Mouse (Mus musculus): Measurements from ENCODE around the gene Stt3a. TPM values are rescaled to one million over a fixed set of nuclear protein-coding genes. Genes with fewer than 3 reads are reported as not detected.

Gene Stt3a
- total and polyA plus RNA-seq, 3 experiments = 142 to 283 (median 174) TPM

DNA sequence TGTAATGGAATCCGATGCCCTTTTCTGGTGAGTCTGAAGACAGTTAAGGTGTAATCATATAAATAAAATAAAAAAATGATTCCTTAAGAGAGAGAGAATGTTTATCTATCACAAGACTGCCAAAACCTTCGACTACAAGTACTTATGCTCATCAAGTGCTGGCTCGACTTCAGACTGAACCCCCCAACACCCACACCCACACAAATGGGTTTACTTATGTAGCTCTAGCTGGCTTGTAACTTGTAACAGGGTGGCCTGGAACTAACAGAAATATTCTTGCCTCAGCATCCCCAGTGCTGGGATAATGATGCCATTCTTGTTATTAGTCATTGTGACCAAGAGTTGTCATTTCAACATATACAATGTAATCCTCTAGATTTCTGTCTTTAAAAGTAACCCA is 36.4 kb upstream of the Stt3a start:
- Histone ChIP-seq H3K79me2 (ENCODE audit: control insufficient read depth, insufficient read depth, low read length, poor library complexity) (no peaks in the 10 kb centered on the region), H3K9ac (ENCODE audit: control insufficient read depth, low read depth, low read length, poor library complexity, severe bottlenecking) (no peak overlapping the region), H3K36me3 (ENCODE audit: control insufficient read depth in 1 of 2, insufficient read depth in 2 of 2, low read length in 2 of 2) (no peaks in the 10 kb centered on the region; a peak in 1 of 4 replicates), H3K27ac (ENCODE audit: control insufficient read depth, low read depth, low read length) (no peak overlapping the region), H3K4me1 (ENCODE audit: control insufficient read depth in 1 of 2, insufficient read depth in 2 of 2, low read length in 2 of 2) (no peaks in the 10 kb centered on the region), H3K27me3 (ENCODE audit: control insufficient read depth in 1 of 2, insufficient read depth in 2 of 2, low read length in 2 of 2) (no peaks in the 10 kb centered on the region; a peak in 2 of 4 replicates), H3K9me3 (replicated peaks; ENCODE audit: insufficient read depth, low read length) (no peaks in the 10 kb centered on the region), H3K4me3 (ENCODE audit: control insufficient read depth in 1 of 2, insufficient read depth in 1 of 2, low read depth in 2 of 2, low read length in 2 of 2) (no peak overlapping the region)
- TF ChIP-seq MXI1 (IDR thresholded peaks at IDR 0.05; ENCODE audit: low read depth, low read length) (no peak), USF1 (IDR thresholded peaks at IDR 0.05; ENCODE audit: low read depth, low read length) (no peak), POLR2AphosphoS5 (IDR thresholded peaks at IDR 0.05; ENCODE audit: borderline replicate concordance, low read depth, low read length) (no peak), USF2 (IDR thresholded peaks at IDR 0.05; ENCODE audit: borderline replicate concordance in 1 of 2, insufficient read depth in 1 of 2, low read depth in 1 of 2, low read length in 2 of 2) (no peak), ETS1 (IDR thresholded peaks at IDR 0.05; ENCODE audit: low read depth, low read length) (no peak), MAZ (IDR thresholded peaks at IDR 0.05; ENCODE audit: low read depth, low read length) (no peak), TBP (IDR thresholded peaks at IDR 0.05; ENCODE audit: low read depth, low read length) (no peak), ZNF384 (IDR thresholded peaks at IDR 0.05; ENCODE audit: low read depth, low read length) (no peak), CTCF (IDR thresholded peaks at IDR 0.05 in 2 of 3, conservative IDR thresholded peaks at IDR 0.05 in 1 of 3; ENCODE audit: control insufficient read depth in 1 of 3, insufficient read depth in 1 of 3, low read depth in 2 of 3, low read length in 3 of 3, poor library complexity in 1 of 3, severe bottlenecking in 1 of 3) (no peak), GATA1 (IDR thresholded peaks at IDR 0.05; ENCODE audit: low read depth, low read length) (no peak), UBTF (IDR thresholded peaks at IDR 0.05; ENCODE audit: borderline replicate concordance, insufficient read depth, low read depth, low read length) (no peak), CHD2 (IDR thresholded peaks at IDR 0.05; ENCODE audit: low read length) (no peak), TAL1 (IDR thresholded peaks at IDR 0.05; ENCODE audit: low read length) (no peak), MEF2A (IDR thresholded peaks at IDR 0.05; ENCODE audit: extremely low read depth, insufficient replicate concordance, low read depth, low read length, poor library complexity, severe bottlenecking) (no peak), NELFE (IDR thresholded peaks at IDR 0.05; ENCODE audit: low read depth, low read length) (no peak), RAD21 (IDR thresholded peaks at IDR 0.05; ENCODE audit: low read depth, low read length) (no peak), EP300 (IDR thresholded peaks at IDR 0.05; ENCODE audit: low read depth in 1 of 2, low read length in 2 of 2) (no peak), NRF1 (IDR thresholded peaks at IDR 0.05; ENCODE audit: insufficient read depth, low read depth, low read length, poor library complexity, severe bottlenecking) (no peak), MYB (IDR thresholded peaks at IDR 0.05; ENCODE audit: low read depth, low read length) (no peak)
- DNase-seq (ENCODE audit: low read depth, low spot score) = no peak

DNA sequence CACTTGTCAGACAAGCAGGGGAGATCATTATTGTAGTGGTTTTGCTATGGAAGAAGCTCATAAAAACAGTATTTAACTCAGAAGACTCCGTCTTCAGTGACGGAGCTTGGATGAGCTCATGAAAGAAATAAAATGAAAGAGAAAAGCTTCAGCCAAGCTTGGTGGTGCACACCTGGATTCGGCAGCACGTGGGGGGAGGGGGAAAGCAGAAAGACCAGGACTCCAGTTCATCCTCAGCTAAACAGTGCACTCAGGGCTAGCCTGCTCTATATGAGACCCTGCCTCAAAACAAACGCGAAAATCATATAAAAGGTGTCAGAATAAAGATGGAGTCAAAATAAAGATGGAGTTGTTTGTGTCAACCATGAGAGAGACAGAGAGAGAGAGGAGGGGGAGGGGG is 35.9 kb upstream of the Stt3a start:
- Histone ChIP-seq H3K4me3 (ENCODE audit: control insufficient read depth in 1 of 2, insufficient read depth in 1 of 2, low read depth in 2 of 2, low read length in 2 of 2) (no peak overlapping the region), H3K27ac (ENCODE audit: control insufficient read depth, low read depth, low read length) (no peak overlapping the region), H3K27me3 (ENCODE audit: control insufficient read depth in 1 of 2, insufficient read depth in 2 of 2, low read length in 2 of 2) (no peaks in the 10 kb centered on the region; a peak in 2 of 4 replicates), H3K36me3 (ENCODE audit: control insufficient read depth in 1 of 2, insufficient read depth in 2 of 2, low read length in 2 of 2) (no peaks in the 10 kb centered on the region; a peak in 1 of 4 replicates), H3K9ac (ENCODE audit: control insufficient read depth, low read depth, low read length, poor library complexity, severe bottlenecking) (no peak overlapping the region), H3K79me2 (ENCODE audit: control insufficient read depth, insufficient read depth, low read length, poor library complexity) (no peaks in the 10 kb centered on the region), H3K9me3 (replicated peaks; ENCODE audit: insufficient read depth, low read length) (no peaks in the 10 kb centered on the region), H3K4me1 (ENCODE audit: control insufficient read depth in 1 of 2, insufficient read depth in 2 of 2, low read length in 2 of 2) (no peaks in the 10 kb centered on the region)
- TF ChIP-seq NELFE (IDR thresholded peaks at IDR 0.05; ENCODE audit: low read depth, low read length) (no peak), POLR2AphosphoS5 (IDR thresholded peaks at IDR 0.05; ENCODE audit: borderline replicate concordance, low read depth, low read length) (no peak), HCFC1 (IDR thresholded peaks at IDR 0.05; ENCODE audit: low read depth, low read length) (no peak), KAT2A (conservative IDR thresholded peaks at IDR 0.05; ENCODE audit: low read depth, low read length) (no peak), CHD2 (IDR thresholded peaks at IDR 0.05; ENCODE audit: low read length) (no peak), RAD21 (IDR thresholded peaks at IDR 0.05; ENCODE audit: low read depth, low read length) (no peak), CTCF (IDR thresholded peaks at IDR 0.05 in 2 of 3, conservative IDR thresholded peaks at IDR 0.05 in 1 of 3; ENCODE audit: control insufficient read depth in 1 of 3, insufficient read depth in 1 of 3, low read depth in 2 of 3, low read length in 3 of 3, poor library complexity in 1 of 3, severe bottlenecking in 1 of 3) (no peak), BHLHE40 (IDR thresholded peaks at IDR 0.05; ENCODE audit: borderline replicate concordance, low read depth, low read length) (no peak), SIN3A (IDR thresholded peaks at IDR 0.05; ENCODE audit: low read length) (no peak), RCOR1 (IDR thresholded peaks at IDR 0.05; ENCODE audit: low read depth, low read length) (no peak), CHD1 (IDR thresholded peaks at IDR 0.05; ENCODE audit: low read depth, low read length) (no peak), MAX (IDR thresholded peaks at IDR 0.05; ENCODE audit: low read length) (no peak), ZC3H11A (IDR thresholded peaks at IDR 0.05; ENCODE audit: low read depth, low read length) (no peak), MYB (IDR thresholded peaks at IDR 0.05; ENCODE audit: low read depth, low read length) (no peak), MYC (IDR thresholded peaks at IDR 0.05; ENCODE audit: low read depth, low read length) (no peak), MAFK (IDR thresholded peaks at IDR 0.05; ENCODE audit: borderline replicate concordance, low read depth, low read length) (no peak), POLR2A (IDR thresholded peaks at IDR 0.05; ENCODE audit: control insufficient read depth in 1 of 2, insufficient read depth in 1 of 2, low read depth in 1 of 2, low read length in 2 of 2, poor library complexity in 1 of 2) (no peak)
- DNase-seq (ENCODE audit: low read depth, low spot score) = no peak

Measured in MEL (cell line).